Mouse (Mus musculus) thymus, postnatal 36 days (tissue): ENCODE data around the gene Lect2.

Experiments used
- DNase-seq, 2 experiments: peaks; one replicate each; pipeline ENCODE4 v3.0.0; 2022; ENCODE audit warnings: mixed read lengths in 2 of 2

Lect2 gene

DNA sequence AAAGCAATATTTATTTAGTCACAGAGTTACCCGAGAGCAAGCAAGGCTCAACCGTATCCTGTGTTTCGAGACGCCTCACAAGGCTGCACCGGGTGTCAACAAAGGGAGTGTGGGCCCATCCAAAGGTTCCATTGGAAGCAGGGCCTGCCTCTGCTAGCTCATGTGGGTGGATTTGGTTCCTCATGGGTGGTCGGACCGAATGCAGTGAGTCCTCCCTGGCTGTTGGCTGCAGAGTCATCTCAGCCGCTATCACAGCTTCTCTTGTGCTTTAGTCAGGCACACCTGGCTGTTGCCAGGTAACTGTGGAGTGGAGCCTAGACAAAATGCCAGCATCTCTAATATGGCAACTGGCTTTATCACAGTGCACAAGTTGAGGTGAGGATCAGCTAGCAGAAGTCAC lies 47.7 kb downstream of the Lect2 start:
- no peak for DNase-seq

- DNase-seq, result no peak
Measured at GRCm38 (mm10) chr13:56500132-56500531, 48.2 kb downstream of the Lect2 start.

GRCm38 (mm10) chr13:56494440-56494839 lies 53.9 kb downstream of the Lect2 start:
- DNase-seq, result no peak
